Mouse (Mus musculus) mesoderm, embryonic 11.5 days (tissue): ENCODE results near the gene Il34.

Source experiments
- DNase-seq: peaks from one replicate; pipeline ENCODE4 v3.0.0-alpha.2; 2012; ENCODE audit warnings: low read depth, low spot score

The Il34 gene

GRCm38 (mm10) chr8:110805669-110806068 is at the start of gene Il34:
Gene Il34 (minus strand): TSS chr8:110805924.
- no peak for DNase-seq

- no peak for DNase-seq
Observed at GRCm38 (mm10) chr8:110851186-110851585, 45.5 kb upstream of the Il34 start.

- DNase-seq, result no peak
Observed at GRCm38 (mm10) chr8:110847645-110848495, 42.1 kb upstream of the Il34 start.

GRCm38 (mm10) chr8:110847171-110847549 is 41.4 kb upstream of the Il34 start:
- DNase-seq, result no peak

DNA sequence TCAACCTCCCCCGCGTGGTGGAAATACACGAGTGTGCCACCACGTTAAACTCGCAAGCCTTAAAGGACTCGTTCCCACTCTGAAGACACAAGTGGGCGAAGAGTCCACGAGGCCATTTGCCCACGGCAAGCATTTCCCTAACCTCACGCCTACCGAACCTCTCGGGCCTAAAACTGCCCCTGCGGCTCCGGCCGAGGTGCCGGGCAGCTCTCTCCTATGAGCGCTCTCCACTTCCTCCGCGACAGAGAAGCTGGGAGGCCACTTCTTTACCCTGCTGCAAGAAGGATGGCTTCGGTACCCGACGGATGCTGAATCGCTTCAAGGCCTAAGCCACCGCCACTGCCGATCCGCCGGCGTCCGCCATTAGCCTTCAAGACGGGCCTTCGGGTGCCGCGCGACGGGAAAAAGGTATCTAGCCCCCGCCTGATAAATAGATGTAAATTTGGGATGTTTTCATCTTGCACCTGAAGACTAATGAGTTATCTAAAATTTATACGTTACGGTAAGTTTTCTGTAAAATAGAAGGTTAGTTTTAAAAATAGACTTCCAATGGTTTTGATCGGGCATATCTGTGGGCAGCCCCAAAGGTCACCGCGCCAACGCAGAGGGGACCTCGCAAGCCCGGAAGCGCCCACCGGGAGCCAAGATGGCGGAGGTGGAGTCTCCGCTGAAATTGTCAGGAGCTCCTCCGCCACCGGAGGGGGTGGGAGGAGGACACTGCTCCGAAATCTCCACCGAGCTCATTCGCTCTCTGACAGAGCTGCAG is 40.9 kb upstream of the Il34 start, which contains the start of the genes Cog4 and Sf3b3:
TSS of gene Cog4 (plus strand) at position 196 of the 766 bp plus-strand sequence.
TSS of gene Sf3b3 (minus strand) at position 383 of the 766 bp plus-strand sequence.
- DNase-seq, result peak; percentile 90

DNA sequence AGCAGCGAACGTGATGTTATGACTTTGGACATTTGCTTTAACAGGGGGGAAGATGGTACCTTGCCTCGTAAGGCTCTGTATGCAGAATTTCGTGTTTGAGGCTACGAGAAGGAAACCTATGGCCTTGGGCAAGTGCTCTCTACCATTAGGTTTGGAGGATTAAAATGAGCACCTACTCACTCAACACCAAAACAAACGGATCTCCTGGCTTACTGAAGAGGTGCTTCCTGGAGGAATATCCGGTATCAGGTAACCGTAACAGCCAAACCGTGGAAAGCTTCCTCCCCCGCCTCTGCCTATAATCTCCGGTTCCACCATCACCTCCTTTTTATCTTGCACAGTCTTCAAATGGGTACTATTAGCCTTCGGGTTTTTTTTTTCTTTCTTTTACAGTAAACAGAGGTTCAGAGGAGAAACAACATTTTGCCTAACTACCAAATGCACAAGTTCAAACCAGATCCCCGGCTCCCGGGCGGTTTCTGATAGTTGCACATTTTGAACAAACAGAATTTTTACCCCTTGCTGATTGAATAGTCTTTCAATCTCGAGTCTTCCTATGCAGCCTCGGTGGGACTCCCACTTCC is 40.2 kb upstream of the Il34 start:
- DNase-seq, result no peak

DNA sequence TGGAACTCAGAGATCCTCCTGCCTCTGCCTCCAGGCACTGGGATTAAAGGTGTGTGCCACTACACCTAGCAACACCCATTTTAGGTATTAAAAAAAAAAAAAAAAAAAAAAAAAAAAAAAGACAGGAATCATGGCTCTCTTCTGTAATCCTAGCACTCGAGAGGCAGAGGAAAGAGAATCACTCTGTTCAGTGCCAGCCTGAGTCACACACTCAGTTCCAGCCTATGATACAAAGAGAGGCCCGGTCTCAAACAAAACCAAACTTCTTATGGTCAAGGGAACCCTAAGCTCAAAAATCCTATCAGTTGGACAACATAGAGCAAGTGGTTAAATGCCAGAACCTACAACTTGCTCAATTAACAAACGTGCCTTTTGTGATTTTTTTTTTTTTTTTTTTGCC is 39.2 kb upstream of the Il34 start:
- no peak for DNase-seq

DNA sequence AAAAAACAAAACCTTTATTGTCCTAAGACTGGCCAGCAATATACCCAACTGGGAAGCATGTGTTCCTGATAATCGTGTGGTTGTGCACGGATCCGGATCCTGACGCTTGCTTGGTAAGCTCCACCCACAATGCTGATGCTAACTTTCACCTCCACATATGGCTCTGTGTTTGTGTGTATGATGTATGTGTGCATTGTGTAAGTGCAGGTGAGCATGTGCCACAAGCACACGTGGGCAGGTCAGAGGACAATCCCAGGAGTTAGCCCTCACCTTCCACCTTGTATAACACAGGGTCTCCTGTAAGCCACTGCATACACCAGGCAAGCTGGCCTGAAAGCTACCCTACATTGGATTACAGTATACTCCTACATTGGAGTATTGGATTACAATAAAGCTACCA is 37.5 kb upstream of the Il34 start:
- no peak for DNase-seq

GRCm38 (mm10) chr8:110842012-110842574 is 36.4 kb upstream of the Il34 start:
- DNase-seq, result no peak

DNA sequence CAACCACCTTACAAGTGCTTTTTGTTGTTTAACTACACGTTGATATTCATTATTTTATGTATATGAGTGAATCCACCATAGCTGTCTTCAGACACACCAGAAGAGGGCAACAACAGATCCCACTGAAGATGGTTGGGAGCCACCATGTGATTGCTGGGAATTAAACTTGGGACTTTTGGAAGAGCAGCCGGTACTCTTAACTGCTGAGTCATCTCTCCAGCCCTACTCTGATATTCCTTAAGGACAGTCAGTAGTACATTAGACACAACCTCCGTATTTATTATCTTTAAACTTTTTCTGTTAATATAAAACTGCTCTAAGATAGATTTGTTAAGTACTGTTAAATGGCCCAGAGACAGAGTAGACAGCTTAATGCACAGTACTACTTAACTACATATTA is 26.2 kb upstream of the Il34 start:
- no peak for DNase-seq

- no peak for DNase-seq
Observed at GRCm38 (mm10) chr8:110828511-110828910, 22.8 kb upstream of the Il34 start.

GRCm38 (mm10) chr8:110824861-110825260 is 19.1 kb upstream of the Il34 start:
- no peak for DNase-seq

GRCm38 (mm10) chr8:110821960-110822359 is 16.2 kb upstream of the Il34 start:
- no peak for DNase-seq

DNA sequence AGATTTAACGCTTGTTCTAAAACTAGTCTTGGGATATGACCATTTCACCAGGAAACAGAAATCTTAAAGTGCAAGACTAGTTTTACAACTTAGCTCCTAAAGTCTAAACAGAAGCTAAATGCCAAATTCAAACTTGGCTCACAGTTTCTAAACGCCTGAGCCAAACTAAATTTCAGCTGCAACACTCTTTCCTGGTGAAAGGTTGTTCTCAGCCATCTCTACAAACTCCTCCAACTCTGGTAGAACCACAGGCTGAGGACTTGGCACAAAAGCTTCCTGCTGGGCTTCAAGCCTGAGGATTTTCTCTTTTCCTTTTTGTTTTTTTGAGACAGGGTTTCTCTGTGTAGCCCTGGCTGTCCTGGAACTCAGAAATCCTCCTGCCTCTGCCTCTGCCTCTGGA is 14.5 kb upstream of the Il34 start:
- no peak for DNase-seq

GRCm38 (mm10) chr8:110818593-110818992 is 12.9 kb upstream of the Il34 start:
- DNase-seq, result no peak

DNA sequence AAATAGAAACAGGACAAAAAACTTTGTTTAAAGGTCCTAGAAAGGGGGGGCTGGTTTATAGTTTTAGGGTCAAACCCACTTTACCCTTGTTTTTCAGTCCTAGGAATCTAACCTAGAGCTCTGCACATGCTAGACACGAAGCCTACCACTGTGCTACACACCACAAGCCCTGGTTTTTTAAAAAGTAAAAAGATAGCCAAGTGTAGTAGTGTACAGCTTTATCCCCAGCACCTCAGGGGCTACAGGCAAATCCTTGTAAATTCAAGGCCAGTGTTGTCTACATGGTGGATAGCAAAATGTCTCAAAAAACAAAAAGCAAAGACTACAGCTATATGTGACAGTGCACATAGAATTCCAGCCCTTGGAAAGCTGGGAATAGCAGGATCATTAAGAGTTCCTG is 11.3 kb upstream of the Il34 start:
- no peak for DNase-seq

DNA sequence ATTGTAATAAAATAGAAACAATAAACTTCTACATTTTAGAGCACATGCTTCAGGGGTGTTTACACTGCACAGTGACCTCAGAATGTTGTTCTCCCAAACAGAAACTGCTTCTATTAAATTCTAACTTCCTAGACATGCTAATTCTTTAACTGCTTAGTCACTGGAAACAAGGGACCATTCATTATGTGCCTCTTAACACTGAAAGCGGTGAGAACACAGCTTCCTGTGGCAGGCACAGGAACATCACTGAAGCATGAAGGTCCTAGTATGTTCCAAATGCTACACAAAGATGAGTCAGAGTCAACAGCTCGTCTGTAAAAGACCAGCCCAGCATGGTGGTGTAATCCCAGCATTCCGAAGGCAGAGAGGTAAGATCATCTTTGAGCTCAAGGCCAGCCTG is 9.6 kb upstream of the Il34 start:
- no peak for DNase-seq

DNA sequence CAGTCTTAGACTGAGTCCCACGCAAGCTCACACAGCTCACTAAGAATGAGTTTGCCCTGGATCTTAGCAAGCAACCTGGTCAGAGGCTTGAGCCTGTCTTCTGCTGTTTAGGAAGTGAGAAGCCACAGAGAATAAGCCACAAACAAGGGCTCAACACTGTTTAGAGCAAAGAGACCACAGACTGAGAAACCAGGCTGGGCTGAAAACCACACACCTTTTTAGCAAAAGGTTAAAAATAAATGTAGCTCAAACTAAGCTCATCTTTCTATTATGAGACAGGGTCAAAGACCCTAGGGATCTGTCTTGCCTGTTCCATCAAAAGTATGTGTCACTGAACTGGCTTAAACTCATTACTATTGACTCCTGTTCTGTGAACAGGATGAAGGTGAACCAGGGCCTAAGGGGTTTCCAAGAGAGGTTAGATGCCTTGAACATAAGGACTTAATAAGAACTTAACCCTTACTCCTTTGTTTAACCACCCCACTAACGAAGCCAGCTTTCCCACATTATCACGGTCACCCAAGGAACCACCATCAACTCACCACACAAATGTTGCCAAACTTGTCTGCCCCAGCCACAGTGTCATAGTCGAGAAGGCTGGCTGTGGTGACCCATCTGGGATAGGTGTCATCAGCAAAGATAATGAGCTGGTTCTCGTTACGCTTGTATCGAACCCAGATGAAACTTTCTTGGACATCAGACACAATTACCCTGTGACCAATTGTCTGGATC is 7.5 kb upstream of the Il34 start:
- no peak for DNase-seq

- DNase-seq, result no peak
Observed at GRCm38 (mm10) chr8:110812349-110813080, 6.8 kb upstream of the Il34 start.

DNA sequence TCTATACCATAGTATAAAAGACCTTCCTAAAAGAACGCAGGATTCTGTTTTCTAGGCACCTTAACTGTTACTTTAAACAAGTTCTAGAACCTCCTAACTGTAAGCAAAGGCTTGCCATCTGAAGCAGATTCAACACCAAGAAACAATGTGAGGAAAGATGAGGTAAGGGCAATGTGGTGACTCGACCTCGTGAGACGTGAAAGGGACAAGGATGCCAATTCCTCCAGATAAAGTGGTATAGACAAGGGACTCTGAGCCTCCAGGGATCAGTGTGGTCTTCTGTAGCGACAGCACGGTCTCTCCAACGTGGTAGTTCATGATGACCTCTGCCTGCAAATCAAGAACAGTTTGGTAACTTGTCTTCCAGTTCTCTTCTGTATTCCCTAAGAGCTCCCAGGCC is 6.1 kb upstream of the Il34 start:
- DNase-seq, result no peak

DNA sequence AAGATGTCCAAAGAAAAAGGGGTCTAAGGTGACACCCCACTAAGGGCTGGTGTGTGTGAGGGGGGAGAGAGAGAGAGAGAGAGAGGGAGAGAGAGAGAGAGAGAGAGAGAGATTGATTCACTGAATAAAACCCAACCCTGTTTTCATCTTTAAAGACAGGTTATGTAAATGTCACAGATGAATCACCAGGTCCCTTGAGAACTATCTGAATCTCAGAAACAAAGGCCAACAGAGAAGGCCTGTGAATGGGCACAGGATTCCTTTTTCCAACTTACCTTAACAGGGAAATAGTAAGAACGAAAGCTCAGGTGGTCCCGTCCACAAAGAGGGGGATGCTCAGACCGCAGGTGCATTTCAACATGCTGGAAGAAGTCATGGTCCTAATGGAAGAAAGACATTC is 5.4 kb upstream of the Il34 start:
- DNase-seq, result no peak
